Mouse (Mus musculus) liver, adult 2 months (tissue): ENCODE measurements around the gene Unc5c. TPM values are rescaled to one million over a fixed set of nuclear protein-coding genes. Genes with fewer than 3 reads are reported as not detected.

Source experiments
- DNase-seq: peaks from one replicate; pipeline ENCODE4 v3.0.0-alpha.2; 2011; ENCODE audit warnings: low read depth, low spot score; ENCODE audit errors: extremely low read depth
- H3K27ac ChIP-seq: fragments of 200-500 bp; replicated peaks from 2 replicates; pipeline ENCODE4 v1.5.1; 2012; ENCODE audit warnings: low read depth, mild to moderate bottlenecking, control low read depth, inconsistent platforms, low read length; ENCODE audit not compliant: insufficient read depth
- H3K27me3 ChIP-seq: fragments of 200-500 bp; 2 replicates; pipeline ENCODE4 v1.6.1; 2012; ENCODE audit warnings: mild to moderate bottlenecking, moderate library complexity, low read length, inconsistent platforms; ENCODE audit not compliant: control insufficient read depth, insufficient read depth
- H3K36me3 ChIP-seq: fragments of 200-500 bp; 2 replicates; pipeline ENCODE4 v1.6.1; 2012; ENCODE audit warnings: low read length, inconsistent platforms; ENCODE audit not compliant: control insufficient read depth, insufficient read depth
- H3K4me1 ChIP-seq: fragments of 200-500 bp; 2 replicates; pipeline ENCODE4 v1.6.1; 2011; ENCODE audit warnings: low read length; ENCODE audit not compliant: control insufficient read depth, insufficient read depth
- H3K4me3 ChIP-seq: fragments of 200-500 bp; 2 replicates; pipeline ENCODE4 v1.5.1; 2011; ENCODE audit warnings: low read depth, mild to moderate bottlenecking, control low read depth, low read length, moderate library complexity; ENCODE audit not compliant: insufficient read depth
- H3K79me2 ChIP-seq: fragments of 200-500 bp; 2 replicates; pipeline ENCODE4 v1.6.1; 2012; ENCODE audit warnings: inconsistent platforms, mild to moderate bottlenecking, low read length, moderate library complexity; ENCODE audit not compliant: control insufficient read depth, insufficient read depth
- H3K9ac ChIP-seq: fragments of 200-500 bp; 2 replicates; pipeline ENCODE4 v1.6.1; 2012; ENCODE audit warnings: low read depth, mild to moderate bottlenecking, control low read depth, inconsistent platforms, low read length
- CTCF ChIP-seq: fragments of 200-500 bp; IDR thresholded peaks from 2 replicates; pipeline ENCODE4 v1.5.1; 2011; ENCODE audit warnings: low read depth, low read length, control low read depth
- POLR2A ChIP-seq: fragments of 200-500 bp; IDR thresholded peaks from 2 replicates; pipeline ENCODE4 v1.6.1; 2011; ENCODE audit warnings: low read length, control low read depth; ENCODE audit not compliant: insufficient read depth; ENCODE audit errors: extremely low read depth
- WGBS: fragments of 180-500 bp; shearing (Covaris S2); methylation state at CpG from one replicate; pipeline ENCODE4 v1.1.7; 2018; 5-methylcytosine and 5-hydroxymethylcytosine counted together
- polyA plus RNA-seq: library from polyadenylated mRNA; depleted of rRNA; stranded (reverse); fragments of >200 nt; gene quantifications from 2 replicates; pipeline ENCODE4 v1.2.3, GENCODE M21; 2012
- total RNA-seq: library from RNA; depleted of rRNA; stranded (reverse); fragments of >200 nt; gene quantifications from 2 replicates; pipeline ENCODE4 v1.2.3, GENCODE M21; 2014

Gene Unc5c
- total and polyA plus RNA-seq, 2 experiments, result not detected

- no peaks in the 10 kb centered on the region for H3K4me1 ChIP-seq
- TF ChIP-seq CTCF, result no peak
- no peak for TF ChIP-seq POLR2A
- H3K27me3 ChIP-seq, result no peaks in the 10 kb centered on the region
- H3K36me3 ChIP-seq, result no peaks in the 10 kb centered on the region
- H3K79me2 ChIP-seq, result no peaks in the 10 kb centered on the region
- DNase-seq, result no peak
- H3K27ac ChIP-seq, result no peak overlapping the region
- no peak overlapping the region for H3K9ac ChIP-seq
- no peak overlapping the region for H3K4me3 ChIP-seq
Observed at GRCm38 (mm10) chr3:141581892-141582214, 116.8 kb downstream of the Unc5c start.

GRCm38 (mm10) chr3:141583180-141583579 lies 118.2 kb downstream of the Unc5c start:
- no peak overlapping the region for H3K4me3 ChIP-seq
- H3K27me3 ChIP-seq, result no peaks in the 10 kb centered on the region
- H3K36me3 ChIP-seq, result no peaks in the 10 kb centered on the region
- no peak for DNase-seq
- H3K9ac ChIP-seq, result no peak overlapping the region
- no peaks in the 10 kb centered on the region for H3K4me1 ChIP-seq
- H3K27ac ChIP-seq, result no peak overlapping the region
- H3K79me2 ChIP-seq, result no peaks in the 10 kb centered on the region
- WGBS, result 55% methylated on average over 1 of the region's 1 CpGs
- TF ChIP-seq CTCF (no peak), POLR2A (no peak)

- Histone ChIP-seq H3K9ac (no peak overlapping the region), H3K4me1 (no peaks in the 10 kb centered on the region), H3K4me3 (no peak overlapping the region), H3K36me3 (no peaks in the 10 kb centered on the region), H3K79me2 (no peaks in the 10 kb centered on the region), H3K27ac (no peak overlapping the region), H3K27me3 (no peaks in the 10 kb centered on the region)
- 78% methylated on average over 4 of the region's 4 CpGs for WGBS
- TF ChIP-seq POLR2A (no peak), CTCF (no peak)
- DNase-seq, result no peak
Observed at GRCm38 (mm10) chr3:141589392-141590012, 124.5 kb downstream of the Unc5c start.

GRCm38 (mm10) chr3:141593249-141593648 lies 128.2 kb downstream of the Unc5c start:
- Histone ChIP-seq H3K9ac (no peak overlapping the region), H3K4me3 (no peak overlapping the region), H3K4me1 (no peaks in the 10 kb centered on the region), H3K79me2 (no peaks in the 10 kb centered on the region), H3K36me3 (no peaks in the 10 kb centered on the region), H3K27ac (no peak overlapping the region), H3K27me3 (no peaks in the 10 kb centered on the region)
- 84% methylated on average over 5 of the region's 5 CpGs for WGBS
- DNase-seq, result no peak
- TF ChIP-seq POLR2A (no peak), CTCF (no peak)

- no peak for DNase-seq
- H3K4me1 ChIP-seq, result no peaks in the 10 kb centered on the region
- no peaks in the 10 kb centered on the region for H3K27me3 ChIP-seq
- H3K9ac ChIP-seq, result no peak overlapping the region
- no peak overlapping the region for H3K27ac ChIP-seq
- no peak overlapping the region for H3K4me3 ChIP-seq
- no peaks in the 10 kb centered on the region for H3K79me2 ChIP-seq
- H3K36me3 ChIP-seq, result no peaks in the 10 kb centered on the region
- TF ChIP-seq POLR2A (no peak), CTCF (no peak)
- WGBS, result 78% methylated on average over 5 of the region's 5 CpGs
Observed at GRCm38 (mm10) chr3:141594120-141594519, 129.1 kb downstream of the Unc5c start.

- 46% methylated on average over 3 of the region's 3 CpGs for WGBS
- H3K4me3 ChIP-seq, result no peak overlapping the region
- no peak for DNase-seq
- TF ChIP-seq CTCF (no peak), POLR2A (no peak)
- H3K36me3 ChIP-seq, result no peaks in the 10 kb centered on the region
- no peaks in the 10 kb centered on the region for H3K4me1 ChIP-seq
- H3K27me3 ChIP-seq, result no peaks in the 10 kb centered on the region
- H3K79me2 ChIP-seq, result no peaks in the 10 kb centered on the region
- no peak overlapping the region for H3K9ac ChIP-seq
- H3K27ac ChIP-seq, result no peak overlapping the region
Observed at GRCm38 (mm10) chr3:141595073-141595472, 130.1 kb downstream of the Unc5c start.
